Mouse (Mus musculus) inflammation-experienced regulatory T-cells, adult 6 months (primary cell): Measurements from ENCODE around the gene Oaz1. TPM values are rescaled to one million over a fixed set of nuclear protein-coding genes. Genes with fewer than 3 reads are reported as not detected.

Experiments used
- ATAC-seq: one replicate; pipeline ENCODE4 v1.8.0; 2017
- polyA plus RNA-seq, 3 experiments: library from polyadenylated mRNA; unstranded; fragments of 100-300 nt; shearing (Covaris generic); gene quantifications; one replicate each; pipeline ENCODE4 v1.2.1; 2017

Gene Oaz1
- 1,000 to 10,000 TPM; 1,680 to 2,431 (median 2,240) TPM for polyA plus RNA-seq

GRCm38 (mm10) chr10:80826151-80827062 is at the start of gene Oaz1:
TSS of gene Oaz1 (plus strand) at chr10:80826656.
- ATAC-seq = peak; percentile 90

DNA sequence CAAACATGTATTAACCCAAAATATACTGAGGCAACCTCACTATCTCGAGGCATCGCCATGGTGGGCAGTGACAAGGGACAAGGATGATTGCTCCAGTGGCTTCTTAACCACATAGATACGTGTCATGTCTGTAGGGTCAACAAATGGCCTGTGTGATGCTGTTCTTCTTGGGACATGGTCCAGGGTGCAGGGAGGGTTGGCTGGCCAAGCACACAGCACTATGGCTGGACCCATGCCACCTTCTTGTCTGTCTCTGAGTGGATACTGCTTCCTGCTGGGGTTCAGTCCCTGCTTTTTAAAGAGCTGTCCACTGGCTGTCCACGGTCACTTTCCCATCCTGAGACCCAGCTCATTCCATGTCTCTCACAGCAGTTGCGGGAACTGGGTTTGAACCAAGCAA is 49.3 kb upstream of the Oaz1 start:
- no peak for ATAC-seq

GRCm38 (mm10) chr10:80779565-80779964 is 46.9 kb upstream of the Oaz1 start:
- no peak for ATAC-seq

- no peak for ATAC-seq
These were observed 42.2 kb upstream of the Oaz1 start for GRCm38 (mm10) chr10:80784302-80784701.

DNA sequence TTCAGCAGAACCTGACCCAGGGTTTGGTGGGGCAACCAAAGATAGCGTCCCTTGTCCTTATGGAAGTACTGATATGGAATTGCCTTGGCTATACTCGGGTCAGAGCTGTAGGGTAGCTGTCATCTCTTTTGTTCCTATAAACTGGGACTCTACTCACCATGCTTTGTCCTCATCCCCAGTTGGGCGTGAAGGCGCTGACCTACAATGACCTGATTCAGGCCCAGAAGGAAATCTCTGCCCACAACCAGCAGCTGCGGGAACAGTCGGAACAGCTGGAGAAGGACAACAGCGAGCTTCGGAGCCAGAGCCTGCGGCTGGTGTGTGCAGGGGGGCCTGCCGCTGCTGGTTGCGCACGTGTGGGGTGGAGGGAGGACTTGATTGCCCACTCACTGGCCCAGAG is 41.6 kb upstream of the Oaz1 start:
- no peak for ATAC-seq

GRCm38 (mm10) chr10:80785963-80786362 is 40.5 kb upstream of the Oaz1 start:
- ATAC-seq = no peak

DNA sequence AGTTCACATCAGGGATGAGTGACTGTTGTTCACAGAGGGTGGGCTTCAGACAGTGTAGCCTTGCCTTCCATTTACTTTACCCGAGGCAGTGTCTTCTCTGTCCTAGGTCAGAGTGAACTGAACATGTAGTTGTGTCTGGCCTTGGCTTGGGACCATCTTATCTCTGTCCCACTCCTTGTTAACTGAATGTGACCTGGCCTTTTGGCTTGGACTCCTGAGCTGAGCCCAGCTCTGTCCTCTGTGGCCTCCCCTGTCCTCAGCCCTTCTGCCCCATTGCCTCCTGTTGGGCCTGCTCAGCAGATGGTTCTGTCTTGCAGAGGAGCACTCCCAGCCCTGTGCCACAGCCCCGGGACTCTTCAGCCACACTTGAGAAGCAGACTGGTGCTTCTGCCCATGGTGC is 38.9 kb upstream of the Oaz1 start:
- no peak for ATAC-seq

DNA sequence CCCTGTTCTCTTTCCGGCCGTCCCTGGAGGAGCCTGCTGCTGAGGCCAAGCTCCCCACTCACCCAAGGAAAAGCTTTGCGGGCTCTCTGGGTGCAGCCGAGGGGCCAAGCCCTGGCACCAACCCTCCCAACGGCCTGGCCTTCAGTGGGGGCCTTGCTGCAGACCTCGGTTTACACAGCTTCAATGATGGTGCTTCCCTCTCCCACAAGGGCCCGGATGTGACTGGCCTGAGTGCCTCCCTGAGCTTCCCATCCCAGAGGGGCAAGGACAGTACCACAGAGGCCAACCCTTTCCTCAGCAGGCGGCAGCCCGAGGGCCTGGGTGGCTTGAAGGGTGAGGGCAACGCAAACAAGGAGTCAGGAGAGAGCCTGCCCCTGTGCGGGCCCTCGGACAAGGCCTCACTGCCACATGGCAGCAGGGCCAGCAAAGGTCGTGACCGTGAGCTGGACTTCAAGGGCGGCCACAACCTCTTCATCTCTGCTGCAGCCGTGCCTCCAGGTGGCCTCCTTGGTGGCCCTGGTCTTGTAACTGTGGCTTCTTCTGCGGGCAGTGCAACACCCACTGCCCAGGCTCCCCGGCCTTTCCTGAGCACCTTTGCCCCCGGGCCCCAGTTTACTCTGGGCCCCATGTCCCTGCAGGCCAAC is 35.6 kb upstream of the Oaz1 start:
- ATAC-seq = no peak

DNA sequence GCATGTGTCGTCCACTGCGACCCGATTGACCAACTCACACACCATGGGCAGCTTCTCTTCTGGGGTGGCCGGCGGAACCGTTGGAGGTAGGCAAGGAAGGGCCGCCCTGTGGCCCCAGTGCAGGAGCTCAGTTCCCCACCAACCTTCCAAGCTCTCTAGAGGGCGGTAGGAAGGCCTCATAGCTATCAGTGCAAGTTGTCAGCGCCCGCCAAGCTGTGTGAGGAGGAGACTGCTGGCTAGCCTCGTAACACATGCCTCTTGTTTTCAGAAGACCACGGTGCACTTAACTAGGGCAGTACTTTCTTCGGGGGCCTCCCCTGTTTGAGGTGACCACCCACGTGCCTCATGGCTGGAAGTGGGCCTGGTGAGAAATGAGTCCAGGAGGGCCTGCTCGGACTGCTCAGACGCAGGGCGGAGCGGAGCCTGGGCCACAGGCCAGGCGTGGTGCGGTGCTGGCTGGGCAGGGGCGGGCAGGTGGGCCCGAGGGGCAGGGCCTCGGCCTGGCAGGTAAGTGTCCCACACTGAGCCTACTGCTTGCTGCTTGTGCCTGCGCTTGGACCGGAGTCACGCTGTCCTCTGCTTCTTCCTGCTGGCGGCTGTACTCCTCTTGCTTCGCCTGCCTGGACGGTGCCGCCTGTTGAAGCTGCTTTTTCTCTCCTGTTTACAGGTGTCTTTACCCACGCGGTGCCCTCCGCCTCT is 34.8 kb upstream of the Oaz1 start:
- no peak for ATAC-seq

DNA sequence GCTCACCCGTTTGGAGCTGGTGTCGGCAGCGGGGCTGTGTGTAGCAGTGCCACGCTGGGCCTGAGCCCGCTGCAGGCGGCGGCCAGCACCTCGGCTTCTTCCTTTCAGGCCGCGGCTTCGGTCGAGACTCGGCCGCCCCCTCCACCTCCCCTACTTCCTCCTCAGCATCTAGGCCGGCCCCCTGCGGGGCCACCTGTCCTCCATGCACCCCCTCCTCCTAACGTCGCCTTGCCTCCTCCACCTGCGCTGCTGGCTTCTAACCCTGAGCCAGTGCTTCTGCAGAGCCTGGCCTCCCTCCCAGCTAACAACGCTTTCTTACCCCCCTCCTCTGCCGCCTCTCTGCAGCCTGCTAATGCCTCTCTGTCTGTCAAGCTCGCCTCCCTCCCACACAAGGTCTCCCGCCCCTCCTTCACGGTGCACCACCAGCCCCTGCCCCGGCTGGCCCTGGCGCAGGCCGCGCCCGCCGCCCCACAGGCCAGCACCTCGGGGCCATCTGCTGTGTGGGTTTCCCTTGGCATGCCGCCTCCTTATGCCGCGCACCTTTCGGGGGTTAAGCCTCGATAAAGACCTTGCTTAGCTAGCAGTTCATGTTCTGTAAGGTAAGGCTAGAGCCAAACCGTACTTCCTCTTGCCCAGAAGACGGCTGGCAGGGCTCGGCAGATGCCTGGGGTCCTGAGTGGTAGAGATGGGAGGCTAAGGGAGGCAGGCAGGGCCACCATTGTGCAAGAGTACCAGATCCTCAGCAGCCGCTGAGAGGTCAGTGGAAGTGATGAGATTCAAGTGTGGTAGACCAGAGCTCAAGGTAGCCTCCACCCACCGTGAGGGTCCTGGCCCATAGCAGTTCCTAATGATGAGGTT is 34.1 kb upstream of the Oaz1 start:
- peak; percentile 44 for ATAC-seq

DNA sequence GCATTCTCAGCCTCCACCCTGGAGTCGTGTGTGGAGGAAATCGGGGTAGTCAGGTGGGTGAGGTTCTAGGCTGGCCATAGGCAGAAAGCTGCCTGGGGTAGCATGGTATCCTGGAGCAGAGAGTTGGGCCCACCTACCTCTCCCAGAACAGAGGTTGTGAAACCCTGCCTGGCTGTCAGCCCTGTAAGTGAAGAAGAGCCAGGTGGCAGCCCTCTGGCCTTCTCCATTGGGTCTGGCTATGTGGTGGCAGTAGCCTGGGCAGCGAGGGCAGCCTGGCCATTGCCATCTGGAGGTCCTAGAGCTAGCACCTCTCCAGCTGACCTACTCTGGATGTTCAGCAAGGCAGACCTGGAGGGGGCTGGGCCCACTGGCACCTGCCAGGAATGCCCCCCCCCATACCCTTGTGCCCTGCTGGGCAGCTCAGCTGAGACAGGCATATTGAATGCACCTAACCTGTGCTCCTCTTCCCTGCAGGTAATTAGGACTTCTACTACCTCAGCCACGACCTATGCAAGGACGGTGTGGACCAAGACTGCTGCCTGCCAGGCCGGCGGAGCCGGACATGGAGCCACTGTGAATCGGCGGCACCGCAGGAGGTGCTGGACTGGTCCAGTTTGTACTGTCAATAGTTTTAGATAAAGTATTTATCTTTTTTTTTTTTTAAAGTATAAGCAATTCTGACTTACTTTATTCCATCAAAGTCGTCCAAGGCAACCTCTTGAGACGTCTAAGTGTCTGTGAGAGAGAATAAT is 33.2 kb upstream of the Oaz1 start:
- ATAC-seq = no peak

DNA sequence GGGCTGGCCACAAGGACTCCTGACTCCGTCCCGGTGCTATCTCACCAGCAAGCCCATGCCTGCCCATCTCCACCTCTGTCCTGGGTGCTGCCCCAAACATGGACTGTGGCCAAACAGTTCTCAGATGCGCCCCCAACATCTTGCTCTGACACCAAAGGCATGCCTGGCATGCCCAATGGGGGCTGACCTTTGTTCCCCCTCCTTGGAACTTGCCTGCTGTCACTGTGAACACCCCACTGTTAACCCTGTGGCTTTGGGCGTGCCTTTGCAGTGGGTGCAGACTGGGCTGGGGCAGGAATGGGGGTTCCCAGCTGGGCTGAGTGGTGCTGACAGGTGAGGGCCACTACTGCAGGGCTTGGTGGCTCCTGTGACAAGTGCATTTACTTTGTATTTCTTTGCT is 32.7 kb upstream of the Oaz1 start:
- ATAC-seq = no peak

- no peak for ATAC-seq
These were observed 31.7 kb upstream of the Oaz1 start for GRCm38 (mm10) chr10:80794750-80795149.

GRCm38 (mm10) chr10:80796307-80796848 is 30.1 kb upstream of the Oaz1 start:
- no peak for ATAC-seq

DNA sequence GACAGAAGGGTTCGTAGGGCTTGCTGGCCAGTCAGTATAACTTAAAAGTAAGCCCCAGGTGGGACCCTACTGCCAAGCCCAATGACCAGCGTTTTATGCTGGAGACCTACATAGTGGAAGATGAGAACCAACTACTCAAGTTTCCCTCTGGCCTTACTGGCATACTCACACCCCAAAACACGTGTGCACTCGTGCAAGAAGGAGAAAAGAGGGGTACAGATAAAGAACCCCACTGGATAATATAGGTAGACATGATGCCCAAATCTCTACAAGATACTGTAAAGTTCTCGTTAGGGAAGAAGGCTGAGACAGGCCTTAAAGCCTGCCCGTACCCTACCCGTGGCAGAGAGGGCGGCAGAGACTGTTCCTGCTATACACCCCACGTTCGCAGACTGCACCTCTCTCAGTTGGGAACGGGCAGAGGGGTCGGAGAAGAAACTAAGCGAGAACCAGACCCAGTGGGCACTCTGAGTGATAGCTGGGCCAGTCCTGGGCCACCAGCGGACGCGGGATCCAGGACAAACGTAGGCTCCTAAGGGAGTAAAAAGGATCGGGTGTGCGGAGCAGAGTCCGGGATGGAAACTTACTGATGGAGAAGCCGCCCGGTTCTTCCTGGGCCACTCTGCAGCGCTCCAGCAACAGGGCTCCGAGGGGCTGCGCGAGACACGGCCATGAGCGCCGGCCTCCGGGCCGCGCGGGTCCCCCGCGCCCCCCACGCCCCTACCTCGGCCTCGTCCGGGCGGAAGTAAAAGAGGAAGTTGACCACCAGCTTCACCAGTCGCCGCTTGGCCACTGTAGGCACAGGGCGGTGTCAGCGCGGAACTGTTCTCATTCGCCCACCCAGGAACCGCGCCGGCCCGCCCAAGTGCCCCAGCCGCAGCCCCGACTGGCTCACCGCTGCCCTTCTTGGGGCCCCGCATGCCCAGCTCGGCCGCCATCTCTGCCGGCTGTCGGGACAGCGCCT is 29.0 kb upstream of the Oaz1 start:
- ATAC-seq = no peak

- ATAC-seq = peak; percentile 94
These were observed 28.1 kb upstream of the Oaz1 start, which contains the start of the genes Sf3a2 and Plekhj1 for GRCm38 (mm10) chr10:80798150-80799006. TSS of gene Sf3a2 (plus strand) at chr10:80798198. TSS of gene Plekhj1 (minus strand) at chr10:80798626.

DNA sequence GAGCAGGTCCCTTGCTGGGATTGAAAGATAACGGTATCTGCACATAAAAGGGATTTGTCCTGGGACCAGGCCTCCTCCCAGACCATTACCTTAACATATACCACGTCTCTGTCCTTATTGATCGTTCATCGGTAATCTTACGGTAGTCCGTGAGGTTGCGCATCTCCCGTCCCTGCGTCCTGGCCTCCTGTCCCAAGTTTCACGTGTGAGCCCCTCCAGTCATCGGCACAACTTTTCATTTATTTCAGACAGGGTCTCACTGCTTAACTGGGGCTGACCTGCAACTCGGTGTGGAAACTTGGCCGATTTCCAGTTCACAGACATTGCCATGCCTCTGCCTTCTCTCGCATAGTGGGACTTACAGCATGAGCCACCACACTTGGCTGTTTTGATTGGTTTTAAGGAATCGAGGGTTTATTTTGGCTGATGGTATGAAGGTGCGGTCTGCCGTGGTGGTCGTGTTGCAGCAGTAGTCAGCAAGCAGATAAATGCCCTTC is 27.3 kb upstream of the Oaz1 start:
- ATAC-seq = no peak

GRCm38 (mm10) chr10:80802204-80802912 is 24.1 kb upstream of the Oaz1 start:
- ATAC-seq = no peak
